Mouse (Mus musculus): ENCODE measurements around the gene Kcnh4. TPM values are rescaled to one million over a fixed set of nuclear protein-coding genes. Genes with fewer than 3 reads are reported as not detected.

The Kcnh4 gene
- total RNA-seq, 2 experiments from 2014 or later = not detected

GRCm38 (mm10) chr11:100693154-100693553, 66.6 kb downstream of the Kcnh4 start:
- intact Hi-C loops (cut with DNase I) = no loop called here
- DNase-seq (ENCODE audit: low spot score) = no peak

- intact Hi-C loops (cut with DNase I) = no loop called here
- DNase-seq (ENCODE audit: low spot score) = no peak
Observed at GRCm38 (mm10) chr11:100692164-100692616, 67.6 kb downstream of the Kcnh4 start, which contains the start of gene Zfp385c. Gene Zfp385c (minus strand): TSS chr11:100692455.

- intact Hi-C loops (cut with DNase I) = no loop called here
- DNase-seq (ENCODE audit: low spot score) = no peak
Observed at GRCm38 (mm10) chr11:100690389-100690788, 69.4 kb downstream of the Kcnh4 start.

Other genes with a start within 250 kb of the Kcnh4 start
- 10 to 100 TPM; 31.6 to 41.6 TPM for gene Acly, start 231.9 kb downstream of the Kcnh4 start, total RNA-seq (2021)
- under 1 TPM; 0.20 to 0.31 TPM for gene Ttc25, start 214.3 kb downstream of the Kcnh4 start, total RNA-seq (2021)
- 1 to 10 TPM; 5.4 to 7.3 TPM for gene Cnp, start 185.0 kb downstream of the Kcnh4 start, total RNA-seq (2021)
- 10 to 100 TPM; 57.3 to 58.0 TPM for gene Nkiras2, start 140.7 kb downstream of the Kcnh4 start, total RNA-seq (2021)
- gene Dnajc7, start 139.8 kb downstream of the Kcnh4 start, total RNA-seq (2021) = 100 to 1,000 TPM; 121 to 124 TPM
- gene Zfp385c, start 67.5 kb downstream of the Kcnh4 start, total RNA-seq (2021) = under 1 TPM; 0.31 to 0.47 TPM
- under 1 TPM; 0.68 to 0.98 TPM for gene Dhx58, start 55.7 kb downstream of the Kcnh4 start, total RNA-seq (2021)
- 10 to 100 TPM; 12.3 to 13.6 TPM for gene Kat2a, start 47.5 kb downstream of the Kcnh4 start, total RNA-seq (2021)
- gene Hspb9, start 46.1 kb downstream of the Kcnh4 start, total RNA-seq (2021) = not detected
- 10 to 100 TPM; 62.1 to 66.8 TPM for gene Rab5c, start 21.7 kb downstream of the Kcnh4 start, total RNA-seq (2021)
- not detected for gene Hcrt, start 3.0 kb upstream of the Kcnh4 start, total RNA-seq (2021)
- 10 to 100 TPM in 1 of 2 experiments, 1 to 10 TPM in 1; 9.5 to 11.3 TPM for gene Ghdc, start 11.0 kb upstream of the Kcnh4 start, total RNA-seq (2021)
- gene Stat5b, start 90.8 kb upstream of the Kcnh4 start, total RNA-seq (2021) = 10 to 100 TPM; 67.6 to 68.9 TPM
- gene Stat5a, start 99.4 kb upstream of the Kcnh4 start, total RNA-seq (2021) = 10 to 100 TPM; 24.3 to 30.1 TPM
- 100 to 1,000 TPM in 1 of 2 experiments, 10 to 100 TPM in 1; 91.3 to 119 TPM for gene Stat3, start 179.6 kb upstream of the Kcnh4 start, total RNA-seq (2021)
- 100 to 1,000 TPM; 275 to 277 TPM for gene Cavin1, start 210.9 kb upstream of the Kcnh4 start, total RNA-seq (2021)
- gene Atp6v0a1, start 249.5 kb upstream of the Kcnh4 start, total RNA-seq (2021) = 10 to 100 TPM; 84.7 to 87.3 TPM